Mouse (Mus musculus) bone marrow macrophage, adult 2 months (primary cell): ENCODE data around the gene Fam20c.

Experiments used
- CTCF ChIP-seq: IDR thresholded peaks from 2 replicates; pipeline ENCODE4 v1.5.1; 2012; ENCODE audit warnings: low read depth, mild to moderate bottlenecking, low read length, moderate library complexity
- POLR2A ChIP-seq: IDR thresholded peaks from 2 replicates; pipeline ENCODE4 v1.6.1; 2012; ENCODE audit warnings: mild to moderate bottlenecking, low read depth, low read length, borderline replicate concordance

DNA sequence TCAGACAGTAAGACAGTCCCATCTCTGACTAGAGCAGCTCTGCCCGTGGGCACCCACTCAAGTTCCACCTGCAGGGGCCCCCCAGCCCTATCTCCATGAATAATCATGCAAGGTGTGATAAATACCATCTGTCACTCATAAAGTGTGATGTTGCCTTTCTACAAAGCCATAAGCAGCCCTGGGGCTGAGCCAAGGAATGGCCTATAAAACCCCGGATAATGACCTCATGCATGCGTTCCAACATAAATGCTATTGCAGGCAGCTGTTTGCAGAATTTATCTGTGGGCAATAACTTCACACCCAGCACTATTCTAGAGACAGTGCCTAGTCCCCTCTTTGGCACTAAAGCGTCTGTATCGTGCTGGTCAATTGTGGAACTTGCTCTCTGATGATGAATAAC is 12.0 kb upstream of the Fam20c start:
- TF ChIP-seq CTCF, result no peak
- TF ChIP-seq POLR2A, result no peak
